Mouse (Mus musculus) large intestine, adult 2 months (tissue): ENCODE data around the gene Dhx16. TPM values are rescaled to one million over a fixed set of nuclear protein-coding genes. Genes with fewer than 3 reads are reported as not detected.
A peak's percentile ranks its signal among the peaks of the same experiment; 100 is the strongest.
"Not testable (repeated sequence)": the region's sequence is repeated elsewhere in the genome, so short reads cannot be mapped to it uniquely, and the experiment has no call there.

ENCODE experiments used
- DNase-seq: peaks from one replicate; pipeline ENCODE4 v3.0.0-alpha.2; 2012; ENCODE audit warnings: low read depth, low spot score
- WGBS: fragments of 180-500 bp; shearing (Covaris S2); methylation state at CpG from one replicate; pipeline ENCODE4 v1.1.7; 2018; 5-methylcytosine and 5-hydroxymethylcytosine counted together
- polyA plus RNA-seq: library from polyadenylated mRNA; depleted of rRNA; stranded (reverse); fragments of >200 nt; gene quantifications from 2 replicates; pipeline ENCODE4 v1.2.3, GENCODE M21; 2012; rRNA removed

Dhx16 gene
- 67.2 and 82.6 TPM in 2 replicates for polyA plus RNA-seq

DNA sequence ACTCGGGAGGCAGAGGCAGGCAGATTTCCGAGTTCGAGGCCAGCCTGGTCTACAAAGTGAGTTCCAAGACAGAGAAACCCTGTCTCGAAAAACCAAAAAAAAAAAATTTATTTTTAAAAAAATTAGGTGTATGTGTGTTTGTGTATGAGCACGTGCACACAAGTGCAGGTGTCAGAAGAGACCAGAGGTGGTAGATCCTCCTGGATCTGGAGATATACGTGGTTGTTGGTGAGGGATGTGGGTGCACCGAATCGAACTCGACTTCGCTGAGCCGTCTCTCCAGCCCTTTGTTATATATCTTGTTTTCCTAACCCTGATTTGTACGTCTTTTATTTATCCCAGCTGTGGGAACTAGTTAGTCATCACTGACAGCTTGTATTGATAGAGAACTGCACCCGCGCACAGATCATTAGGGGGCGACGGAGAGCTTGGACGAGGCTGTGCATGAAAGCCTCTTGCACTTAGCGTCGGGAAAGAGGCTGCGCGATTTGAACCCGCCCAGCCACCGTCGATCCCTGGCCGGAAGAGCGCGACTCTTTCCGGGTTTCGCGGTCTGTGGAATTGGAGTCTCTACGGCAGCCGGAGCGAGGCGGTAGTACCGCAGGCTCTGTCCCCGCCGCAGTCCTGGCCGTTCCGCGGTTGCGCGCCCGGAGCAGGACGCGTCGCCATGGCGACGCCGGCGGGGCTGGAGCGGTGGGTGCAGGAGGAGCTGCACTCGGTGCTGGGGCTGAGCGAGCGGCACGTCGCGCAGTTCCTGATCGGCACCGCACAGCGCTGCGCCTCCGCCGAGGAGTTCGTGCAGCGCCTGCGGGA, at the start of gene Dhx16:
TSS of gene Dhx16 (plus strand) at position 575 of the 813 bp plus-strand sequence.
- WGBS, result 5% methylated on average over 66 of the region's 66 CpGs
- DNase-seq, result peak; percentile 94

DNA sequence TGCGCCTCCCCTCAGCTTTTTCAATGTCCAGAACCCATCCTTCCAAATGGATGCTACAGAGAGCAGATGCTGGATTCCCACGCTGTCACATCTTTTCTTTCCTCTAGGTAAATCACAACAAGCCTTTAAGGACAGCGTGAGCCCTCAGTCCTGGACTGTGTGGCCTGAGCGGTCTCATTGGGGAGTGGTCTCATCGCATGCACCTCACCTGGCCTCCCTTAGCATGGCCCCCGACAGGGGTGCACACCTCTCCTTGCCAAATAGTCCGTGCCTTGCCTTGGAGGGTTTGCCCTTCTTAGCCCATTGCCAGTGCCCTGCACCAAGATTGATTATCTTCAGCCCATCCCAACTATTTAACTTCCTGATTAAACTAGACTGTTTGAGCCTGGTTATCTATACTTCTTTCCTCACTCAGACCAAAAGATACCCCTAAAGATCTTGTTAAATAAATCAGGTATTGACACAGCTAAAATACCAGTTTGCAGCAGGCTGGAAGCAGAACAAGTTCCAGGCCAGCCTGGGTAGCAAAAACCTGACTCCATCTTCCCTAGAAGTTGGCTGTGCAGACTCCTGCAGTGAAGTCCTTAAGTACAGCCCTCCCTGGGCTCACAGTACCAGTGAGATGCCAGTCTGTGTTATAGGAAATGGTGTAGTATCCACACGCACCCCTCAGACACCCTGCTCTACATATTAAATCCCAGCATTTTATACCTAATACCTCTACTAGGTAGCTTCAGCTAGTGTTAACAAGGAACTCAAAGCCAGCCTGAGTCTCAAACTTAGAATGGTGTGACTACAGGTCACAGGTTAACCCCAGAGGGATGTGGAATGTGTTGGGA, 47.0 kb upstream of the Dhx16 start:
- DNase-seq, result no peak
- WGBS, result 71% methylated on average over 8 of the region's 8 CpGs

DNA sequence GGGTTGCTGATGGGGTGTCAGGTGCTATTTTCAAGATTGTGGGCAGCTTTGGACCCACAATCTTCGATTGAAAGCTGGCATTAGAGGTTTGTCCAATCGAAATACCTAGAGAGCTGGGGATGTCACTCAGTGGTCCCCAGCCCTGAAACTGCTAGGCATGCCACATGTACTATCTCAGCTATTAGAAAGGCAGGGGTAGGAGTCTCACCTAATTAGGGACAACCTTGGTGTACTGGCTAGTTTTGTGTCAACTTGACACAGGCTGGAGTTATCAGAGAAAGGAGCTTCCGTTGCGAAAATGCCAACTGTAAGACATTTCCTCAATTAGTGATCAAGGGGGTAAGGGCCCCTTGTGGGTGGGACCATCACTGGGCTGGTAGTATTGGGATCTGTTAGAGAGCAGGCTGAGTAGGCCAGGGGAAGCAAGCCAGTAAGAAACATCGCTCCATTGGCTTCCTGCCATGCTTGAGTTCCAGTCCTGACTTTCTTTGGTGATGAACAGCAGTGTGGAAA, 46.3 kb upstream of the Dhx16 start:
- 44% methylated on average over 5 of the region's 5 CpGs for WGBS
- no peak for DNase-seq

DNA sequence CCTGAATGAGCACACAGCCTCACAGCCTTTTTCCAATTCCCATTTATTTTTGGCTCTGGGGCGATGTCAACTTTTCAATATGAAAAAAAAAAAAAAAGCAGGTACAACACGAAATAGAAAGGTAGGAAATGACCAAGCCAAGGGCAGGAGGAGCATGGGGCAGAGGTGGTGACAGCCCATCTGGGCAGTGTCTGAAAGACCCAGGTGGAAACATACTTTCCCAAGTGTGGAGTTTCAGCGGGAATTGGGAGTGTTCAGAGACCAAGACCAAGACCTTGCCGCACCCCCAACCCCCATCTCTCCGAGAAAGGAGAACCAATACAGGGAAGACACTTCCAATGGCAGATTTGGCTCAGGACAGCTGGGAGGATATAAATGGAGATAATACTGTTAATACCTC, 45.7 kb upstream of the Dhx16 start:
- no peak for DNase-seq
- 62% methylated on average over 5 of the region's 5 CpGs for WGBS

DNA sequence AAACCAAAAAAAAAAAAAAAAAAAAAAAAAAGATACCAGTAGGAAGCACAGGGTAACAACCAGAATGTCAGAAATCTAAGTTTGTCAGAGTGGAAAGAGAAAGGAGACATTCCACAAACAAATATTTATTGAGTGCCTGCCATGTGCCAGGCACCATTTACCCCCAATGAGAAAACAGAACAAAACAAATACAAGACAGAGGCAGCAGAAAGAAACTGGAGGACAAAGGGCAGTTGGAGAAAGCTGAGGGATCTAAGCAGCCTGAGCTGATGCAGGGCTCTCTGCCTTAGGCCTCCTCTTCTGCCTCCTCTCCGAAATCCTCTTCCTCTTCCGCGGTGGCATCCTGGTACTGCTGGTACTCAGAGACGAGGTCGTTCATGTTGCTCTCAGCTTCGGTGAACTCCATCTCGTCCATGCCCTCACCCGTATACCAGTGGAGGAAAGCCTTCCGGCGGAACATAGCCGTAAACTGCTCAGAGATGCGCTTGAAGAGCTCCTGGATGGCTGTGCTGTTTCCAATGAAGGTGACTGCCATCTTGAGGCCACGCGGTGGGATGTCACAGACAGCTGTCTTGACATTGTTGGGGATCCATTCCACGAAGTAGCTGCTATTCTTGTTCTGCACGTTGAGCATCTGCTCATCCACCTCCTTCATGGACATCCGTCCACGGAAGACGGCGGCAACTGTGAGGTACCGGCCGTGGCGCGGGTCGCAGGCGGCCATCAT, 44.8 kb upstream of the Dhx16 start:
- 52% methylated on average over 26 of the region's 26 CpGs for WGBS
- DNase-seq, result no peak

DNA sequence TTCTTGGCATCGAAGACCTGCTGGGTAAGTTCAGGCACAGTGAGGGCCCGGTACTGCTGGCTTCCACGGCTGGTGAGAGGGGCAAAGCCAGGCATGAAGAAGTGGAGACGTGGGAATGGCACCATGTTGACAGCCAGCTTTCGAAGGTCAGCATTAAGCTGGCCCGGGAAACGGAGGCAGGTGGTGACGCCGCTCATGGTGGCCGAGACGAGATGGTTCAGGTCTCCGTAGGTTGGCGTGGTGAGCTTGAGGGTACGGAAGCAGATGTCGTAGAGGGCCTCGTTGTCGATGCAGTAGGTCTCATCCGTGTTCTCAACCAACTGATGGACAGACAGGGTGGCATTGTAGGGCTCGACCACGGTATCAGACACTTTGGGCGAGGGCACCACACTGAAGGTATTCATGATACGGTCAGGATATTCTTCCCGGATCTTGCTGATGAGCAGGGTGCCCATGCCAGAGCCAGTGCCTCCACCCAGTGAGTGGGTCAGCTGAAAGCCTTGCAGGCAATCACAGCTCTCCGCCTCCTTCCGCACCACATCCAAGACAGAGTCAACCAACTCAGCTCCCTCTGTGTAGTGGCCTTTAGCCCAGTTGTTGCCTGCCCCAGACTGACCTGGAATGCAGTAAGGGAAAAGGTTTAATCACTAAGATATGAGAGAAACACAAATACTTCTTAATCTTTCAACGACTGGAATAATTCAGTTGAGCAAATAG, 44.0 kb upstream of the Dhx16 start:
- no peak for DNase-seq
- WGBS, result 55% methylated on average over 26 of the region's 26 CpGs

DNA sequence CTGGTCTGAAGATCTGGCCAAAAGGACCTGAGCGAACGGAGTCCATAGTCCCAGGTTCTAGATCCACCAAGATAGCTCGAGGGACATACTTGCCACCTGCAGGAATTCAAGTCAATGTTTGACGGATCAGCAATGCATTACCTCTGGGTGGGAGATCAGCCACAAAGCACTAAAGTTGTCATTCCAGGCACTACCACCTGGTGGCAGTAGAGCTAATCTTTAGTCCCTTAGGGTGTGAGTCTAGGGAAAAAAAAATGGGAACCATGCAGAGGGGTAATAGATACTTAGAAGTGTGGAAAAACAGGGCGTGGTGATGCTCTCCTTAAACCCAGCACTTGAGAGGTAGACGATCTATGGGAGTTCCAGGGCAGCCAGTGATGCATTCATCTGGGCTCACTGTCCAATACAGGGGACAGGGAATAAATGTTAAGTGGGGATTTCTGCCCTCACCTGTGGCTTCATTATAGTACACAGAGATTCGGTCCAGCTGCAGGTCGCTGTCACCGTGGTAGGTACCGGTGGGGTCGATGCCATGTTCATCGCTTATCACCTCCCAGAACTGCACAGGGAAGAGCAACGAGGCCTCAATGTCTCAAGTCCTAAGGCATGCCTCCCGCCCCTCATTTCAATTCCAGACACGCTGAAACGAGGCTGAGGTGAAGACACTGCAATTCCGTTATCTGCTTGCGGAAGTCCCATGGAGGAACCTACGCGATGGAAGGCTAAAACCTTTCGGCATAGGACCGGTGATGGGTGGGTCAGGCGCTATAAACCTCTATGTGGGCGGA, 43.2 kb upstream of the Dhx16 start:
- WGBS, result 4% methylated on average over 24 of the region's 24 CpGs
- DNase-seq, result peak; percentile 81

DNA sequence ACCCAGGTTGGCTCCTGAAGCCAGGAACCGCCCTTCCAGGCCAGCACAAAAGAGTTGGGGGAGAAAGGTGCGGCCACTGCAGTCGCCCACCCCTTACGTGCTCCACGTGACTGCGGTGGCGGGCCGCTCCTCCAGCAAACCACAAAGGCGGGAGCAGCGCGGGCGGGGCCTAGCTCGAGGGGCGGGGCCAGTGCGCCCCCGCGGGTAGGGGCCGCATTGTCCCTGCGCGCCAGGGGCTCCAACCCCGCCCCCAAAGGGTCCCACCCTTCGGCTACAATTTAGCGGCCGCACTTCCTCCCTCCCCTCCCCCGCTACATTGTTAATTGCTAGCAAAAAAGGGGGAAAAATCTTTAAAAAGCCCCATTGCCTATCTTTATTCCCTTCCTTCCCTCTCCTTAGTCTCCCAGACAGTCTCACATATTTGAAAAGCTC, 42.6 kb upstream of the Dhx16 start:
- no peak for DNase-seq
- 0% methylated on average over 25 of the region's 25 CpGs for WGBS

DNA sequence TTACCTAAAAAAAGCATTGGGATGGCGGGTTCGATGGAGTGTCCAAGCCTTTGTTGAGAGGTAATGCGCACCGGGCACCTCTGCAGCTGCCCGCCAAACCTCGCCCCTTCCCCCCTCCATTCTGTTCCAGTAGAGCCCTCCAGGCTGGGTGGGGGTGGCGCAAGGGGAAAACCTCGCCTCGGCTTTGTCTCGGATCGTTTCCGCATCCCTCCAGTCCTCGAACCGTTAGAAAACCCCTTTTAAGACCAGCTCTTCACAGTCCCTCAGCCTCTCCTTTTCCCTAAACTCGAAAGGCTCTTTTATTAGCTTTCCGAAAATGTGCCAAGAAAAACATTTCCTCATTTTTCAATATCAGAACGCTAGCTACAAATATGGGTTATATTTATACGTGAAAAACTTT, 42.1 kb upstream of the Dhx16 start:
- DNase-seq, result no peak
- WGBS, result under 1% methylated on average over 18 of the region's 18 CpGs

DNA sequence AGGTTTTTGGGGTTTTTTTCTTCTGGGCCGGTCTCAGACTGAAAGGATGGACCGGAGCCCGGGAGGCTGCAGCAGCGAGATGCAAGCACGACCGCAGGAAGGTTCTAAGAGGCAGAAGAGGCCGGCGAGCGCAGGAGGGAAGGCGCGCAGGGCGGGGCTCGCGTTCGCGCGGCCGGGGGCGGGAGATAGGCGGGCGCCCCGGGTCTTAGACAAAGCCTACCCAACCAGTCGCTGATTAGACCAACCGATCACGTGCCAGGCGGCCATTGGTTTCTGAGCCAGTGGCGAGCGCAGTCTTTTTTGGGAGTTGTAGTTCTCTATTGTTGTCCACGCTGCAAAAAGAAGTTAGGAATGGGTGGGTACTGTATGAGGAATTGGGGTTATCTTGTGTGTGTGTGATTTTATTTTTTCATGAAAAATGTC, 41.5 kb upstream of the Dhx16 start, which contains the start of gene Tubb5:
TSS of gene Tubb5 (minus strand) at position 185 of the 423 bp plus-strand sequence.
- 1% methylated on average over 29 of the region's 29 CpGs for WGBS
- peak; percentile 93 for DNase-seq

DNA sequence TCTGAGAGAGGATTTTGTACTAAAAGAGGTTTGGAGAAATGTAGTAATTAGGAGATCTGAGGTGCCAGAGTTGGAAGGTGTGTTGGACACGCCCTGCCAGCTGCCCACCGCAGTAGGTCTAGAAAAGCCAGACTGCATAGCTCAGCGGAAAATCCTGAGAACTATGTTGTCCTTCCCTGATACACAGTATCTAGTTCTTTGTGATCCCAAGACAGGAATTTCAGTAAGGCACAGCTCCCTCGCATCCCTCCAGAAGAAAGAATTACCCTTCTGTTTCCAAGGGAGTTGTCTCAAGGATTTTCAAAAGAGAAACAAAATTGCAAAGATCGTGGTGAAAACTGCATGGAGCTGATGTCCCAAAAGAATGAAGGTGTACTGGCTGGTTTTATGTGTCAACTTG, 41.0 kb upstream of the Dhx16 start:
- DNase-seq, result no peak
- 4% methylated on average over 5 of the region's 5 CpGs for WGBS

DNA sequence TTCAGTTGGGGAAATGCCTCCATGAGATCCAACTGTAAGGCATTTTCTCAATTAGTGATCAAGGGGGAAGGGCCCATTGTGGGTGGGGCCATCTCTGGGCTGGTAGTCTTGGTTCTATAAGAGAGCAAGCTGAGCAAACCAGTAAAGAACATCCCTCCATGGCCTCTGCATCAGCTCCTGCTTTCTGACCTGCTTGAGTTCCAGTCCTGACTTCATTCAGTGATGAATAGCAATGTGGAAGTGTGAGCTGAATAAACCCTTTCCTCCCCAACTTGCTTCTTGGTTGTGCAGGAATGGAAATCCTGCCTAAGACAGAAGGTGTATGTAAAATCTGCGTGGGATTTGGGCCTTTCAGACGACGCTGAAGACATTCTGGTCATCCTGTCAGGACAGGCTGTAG, 40.6 kb upstream of the Dhx16 start:
- 54% methylated on average over 3 of the region's 3 CpGs for WGBS

DNA sequence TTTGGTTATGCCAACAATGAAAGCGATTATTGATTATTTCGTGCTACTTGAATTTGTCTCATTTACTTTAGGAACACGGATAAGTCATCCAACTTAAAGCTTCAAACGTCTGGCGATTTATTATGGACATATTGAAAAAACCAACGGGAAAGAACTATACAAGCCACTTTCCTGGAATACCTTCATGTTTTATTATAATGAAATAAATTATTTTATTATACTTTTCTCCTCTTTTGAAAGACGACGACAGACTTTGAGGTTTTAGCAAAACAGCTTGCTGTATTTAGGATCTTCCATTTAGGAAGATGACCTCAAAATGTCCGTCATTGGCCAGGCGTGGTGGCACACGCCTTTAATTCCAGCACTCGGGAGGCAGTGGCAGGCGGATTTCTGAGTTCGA, 39.1 kb upstream of the Dhx16 start:
- no peak for DNase-seq
- WGBS, result 44% methylated on average over 14 of the region's 14 CpGs

More for the DNA sequence above, 40.6 kb upstream of the Dhx16 start:
- DNase-seq, result not testable (repeated sequence)

DNA sequence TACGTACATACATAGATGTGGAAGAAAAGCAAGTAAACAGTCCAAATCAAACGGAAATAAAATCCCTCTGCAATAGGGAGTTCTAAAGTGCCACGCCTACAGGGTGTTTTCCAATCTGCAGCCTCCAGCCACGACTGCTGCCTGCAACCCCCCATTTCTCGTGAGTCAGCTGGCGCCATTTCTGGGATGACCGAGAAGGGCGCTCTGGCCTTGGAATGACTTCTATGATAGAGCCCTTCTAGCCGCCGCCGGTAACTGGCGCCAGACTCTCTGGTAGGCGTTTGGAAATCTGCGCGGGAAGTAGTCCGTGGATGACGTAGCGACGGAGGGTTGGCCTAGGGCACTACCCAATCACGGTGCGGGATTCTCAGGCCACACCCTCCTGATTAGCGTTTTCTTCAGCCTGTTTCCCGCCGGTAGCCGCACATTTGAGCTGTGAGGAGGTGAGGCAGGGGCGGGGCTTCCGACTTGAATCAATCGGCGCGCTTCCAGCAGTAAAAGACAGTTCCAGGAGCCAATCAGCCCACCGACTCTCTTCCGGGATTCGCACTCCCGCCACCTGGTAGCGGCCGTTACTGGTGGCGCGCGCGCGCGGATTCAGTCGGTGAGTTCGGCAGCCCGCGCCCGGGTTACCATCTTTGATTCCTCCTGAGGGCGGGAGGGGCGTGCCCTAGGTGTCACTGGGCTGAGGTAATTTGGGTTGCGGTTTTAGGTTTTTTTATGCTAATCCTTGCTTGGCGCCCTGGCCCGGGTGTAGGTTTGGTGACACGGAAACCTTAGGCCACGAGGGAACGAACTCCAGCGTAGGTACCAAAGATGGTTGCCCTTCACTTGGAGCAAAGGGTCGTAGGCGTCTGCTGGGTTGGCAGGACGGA, 38.3 kb upstream of the Dhx16 start, which contains the start of gene Mdc1:
TSS of gene Mdc1 (plus strand) at position 440 of the 875 bp plus-strand sequence.
- under 1% methylated on average over 59 of the region's 59 CpGs for WGBS
- peak; percentile 97 for DNase-seq

DNA sequence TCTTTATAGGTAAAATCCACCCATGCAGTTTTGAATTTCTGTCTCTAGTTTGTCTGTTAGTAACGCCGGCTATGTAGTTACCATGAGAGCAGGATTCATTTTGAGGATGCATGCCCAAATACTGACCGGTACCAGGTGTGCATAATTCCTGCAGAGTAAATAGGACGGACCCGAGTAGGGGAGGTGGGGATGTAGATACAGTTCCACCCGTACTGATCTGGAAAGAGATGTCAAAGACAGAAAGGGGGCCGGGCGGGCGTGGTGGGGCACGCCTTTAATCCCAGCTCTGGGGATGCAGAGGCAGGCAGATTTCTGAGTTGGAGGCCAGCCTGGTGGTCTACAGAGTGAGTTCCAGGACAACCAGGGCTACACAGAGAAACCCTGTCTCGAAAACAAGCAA, 37.6 kb upstream of the Dhx16 start:
- 14% methylated on average over 11 of the region's 11 CpGs for WGBS
- DNase-seq, result no peak

DNA sequence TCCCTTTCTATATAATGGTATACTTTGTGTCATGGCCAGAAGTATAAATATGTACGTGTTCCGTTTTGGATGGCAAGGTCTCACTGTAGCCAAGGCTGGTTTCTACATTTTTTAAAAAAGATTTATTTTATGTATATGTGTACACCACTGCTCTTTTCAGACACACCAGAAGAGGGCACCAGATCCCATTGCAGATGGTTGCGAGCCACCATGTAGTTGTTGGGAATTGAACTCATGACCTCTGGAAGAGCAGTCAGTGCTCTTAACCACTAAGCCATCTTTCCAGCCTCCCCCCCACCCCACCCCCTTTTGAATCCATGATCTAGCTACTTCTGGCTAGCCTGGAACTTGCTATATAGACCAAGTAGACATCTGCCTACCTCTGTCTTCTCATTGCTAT, 36.1 kb upstream of the Dhx16 start:
- 94% methylated on average over 3 of the region's 3 CpGs for WGBS
- no peak for DNase-seq

DNA sequence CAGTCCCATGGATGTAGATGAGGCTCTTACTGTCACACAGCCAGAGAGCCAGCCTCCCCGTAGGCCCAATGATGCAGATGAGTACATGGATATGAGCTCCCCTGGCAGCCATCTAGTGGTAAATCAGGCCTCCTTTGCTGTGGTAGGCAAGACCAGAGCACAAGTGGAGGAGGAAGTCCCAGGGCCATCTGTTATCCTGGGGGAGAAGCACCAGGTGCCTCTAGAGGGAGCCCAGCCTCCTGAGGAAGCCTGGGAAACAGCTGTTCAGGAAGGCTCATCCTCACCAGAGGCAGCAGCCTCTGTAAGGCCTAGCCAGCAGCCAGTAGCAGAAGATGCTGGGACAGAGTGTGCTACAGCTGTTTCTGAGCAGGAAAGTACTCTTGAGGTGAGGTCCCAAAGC, 31.5 kb upstream of the Dhx16 start:
- WGBS, result 31% methylated on average over 1 of the region's 1 CpGs
- no peak for DNase-seq
